9 mouse cellular contexts compared by ENCODE assay signal in the genomic region with DNA sequence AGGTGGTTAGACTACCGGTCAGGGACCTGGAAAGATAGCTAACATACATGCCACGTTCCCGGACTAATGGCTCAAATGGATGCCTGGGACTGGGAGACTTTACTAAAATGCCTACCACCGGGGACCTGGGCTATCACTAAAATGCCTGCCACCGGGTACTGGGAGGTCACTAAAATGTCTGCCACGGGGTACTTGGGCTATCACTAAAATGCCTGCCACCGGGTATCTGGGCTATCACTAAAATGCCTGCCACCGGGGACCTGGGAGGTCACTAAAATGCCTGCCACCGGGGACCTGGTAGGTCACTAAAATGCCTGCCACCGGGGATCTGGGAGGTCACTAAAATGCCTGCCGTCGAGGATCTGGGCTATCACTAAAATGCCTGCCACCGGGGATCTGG. TPM values are rescaled to one million over a fixed set of nuclear protein-coding genes. Genes with fewer than 3 reads are reported as not detected.
DNase-seq lines count a peak whose midpoint lies in the region; ATAC-seq and TF ChIP-seq lines count a peak whose summit lies in the region.
"Not testable (repeated sequence)": the region's sequence is repeated elsewhere in the genome, so short reads cannot be mapped to it uniquely, and the experiment has no call there.
"Had no signal": no experiment of that assay in that cellular context is flagged by ENCODE, and none has a peak within 500 bp of the region (broad histone marks: within the 10 kb centered on the region; RNA-seq: fewer than 3 reads in every experiment).

No protein-coding gene starts in this region.

- not testable (repeated sequence) for H3K9ac ChIP-seq in forebrain, embryonic 15.5 days (replicated peaks); heart, embryonic 16.5 days (ENCODE audit: low read length); intestine, postnatal 0 days (ENCODE audit: low read depth, low read length); limb, embryonic 14.5 days (ENCODE audit: low read depth, low read length, severe bottlenecking); lung, embryonic 15.5 days; neural tube, embryonic 12.5 days

- peak overlapping the region; percentile 69; the same call in 1 of the 2 replicates for H3K4me2 ChIP-seq in forebrain, embryonic 15.5 days (replicated peaks)
- peak overlapping the region; percentile 59 for H3K4me2 ChIP-seq in heart, embryonic 16.5 days (ENCODE audit: low read depth, low read length)
- H3K4me2 ChIP-seq in intestine, postnatal 0 days (replicated peaks; ENCODE audit: low read depth) = peak overlapping the region; percentile 63
- peak overlapping the region; percentile 65 for H3K4me2 ChIP-seq in limb, embryonic 14.5 days (replicated peaks; ENCODE audit: low read depth, low read length, severe bottlenecking)
- H3K4me2 ChIP-seq in lung, embryonic 15.5 days = peak overlapping the region; percentile 55
- H3K4me2 ChIP-seq in neural tube, embryonic 12.5 days (replicated peaks) = peak overlapping the region; percentile 62; the same call in 1 of the 2 replicates

- not testable (repeated sequence) for ATAC-seq in forebrain, embryonic 15.5 days (replicated peaks); heart, embryonic 16.5 days (replicated peaks; ENCODE audit: extremely low read depth, insufficient read depth, low FRiP score); intestine, postnatal 0 days; limb, embryonic 14.5 days (ENCODE audit: low FRiP score, low read depth); lung, embryonic 15.5 days (ENCODE audit: borderline replicate concordance, extremely low read depth, low FRiP score, low TSS enrichment); neural tube, embryonic 12.5 days (ENCODE audit: low FRiP score, low read depth)

- peak overlapping the region; percentile 56 for H3K4me3 ChIP-seq in embryonic facial prominence, embryonic 10.5 days
- H3K4me3 ChIP-seq in forebrain, embryonic 15.5 days = 0 out of 2 replicates have a peak overlapping the region, but pooled peaks have one; percentile 38
- peak overlapping the region; percentile 47 for H3K4me3 ChIP-seq in heart, embryonic 16.5 days (ENCODE audit: low read length)
- H3K4me3 ChIP-seq in intestine, postnatal 0 days (ENCODE audit: low read depth, low read length); neural tube, embryonic 12.5 days: not testable (repeated sequence)
- peak overlapping the region; percentile 37 for H3K4me3 ChIP-seq in limb, embryonic 14.5 days (replicated peaks; ENCODE audit: low read length)
- peak overlapping the region; percentile 38 for H3K4me3 ChIP-seq in lung, embryonic 15.5 days

- DNase-seq in embryonic facial prominence, embryonic 10.5 days (ENCODE audit: low spot score); limb, embryonic 14.5 days (ENCODE audit: low spot score): not testable (repeated sequence)

- not testable (repeated sequence) for H3K9me3 ChIP-seq in embryonic facial prominence, embryonic 10.5 days; forebrain, embryonic 15.5 days; heart, embryonic 16.5 days (replicated peaks; ENCODE audit: control insufficient read depth, low read length); intestine, postnatal 0 days (ENCODE audit: control insufficient read depth); limb, embryonic 14.5 days (ENCODE audit: control insufficient read depth, low read length); lung, embryonic 15.5 days; neural tube, embryonic 12.5 days

- H3K27me3 ChIP-seq in embryonic facial prominence, embryonic 10.5 days (replicated peaks; ENCODE audit: low read depth, poor library complexity, severe bottlenecking) = peaks cover 82% of the 10 kb centered on the region
- H3K27me3 ChIP-seq in forebrain, embryonic 15.5 days = peaks cover 20% of the 10 kb centered on the region; the same call in 1 of the 2 replicates
- H3K27me3 ChIP-seq in heart, embryonic 16.5 days (ENCODE audit: control insufficient read depth, insufficient read depth, low read length) = peaks cover 33% of the 10 kb centered on the region
- peaks cover 14% of the 10 kb centered on the region for H3K27me3 ChIP-seq in intestine, postnatal 0 days (replicated peaks; ENCODE audit: control insufficient read depth, insufficient read depth, low read length)
- peaks cover 12% of the 10 kb centered on the region for H3K27me3 ChIP-seq in limb, embryonic 14.5 days (ENCODE audit: control insufficient read depth, insufficient read depth, low read length)
- peaks cover 31% of the 10 kb centered on the region for H3K27me3 ChIP-seq in lung, embryonic 15.5 days
- H3K27me3 ChIP-seq in neural tube, embryonic 12.5 days (replicated peaks) = peaks cover 23% of the 10 kb centered on the region

- 51% methylated on average over 12 of the region's 13 CpGs for WGBS in embryonic facial prominence, embryonic 10.5 days
- 58% methylated on average over 12 of the region's 13 CpGs for WGBS in forebrain, embryonic 15.5 days
- 46% methylated on average over 10 of the region's 13 CpGs for WGBS in heart, embryonic 16.5 days
- WGBS in intestine, postnatal 0 days = 50% methylated on average over 10 of the region's 13 CpGs
- WGBS in limb, embryonic 14.5 days = 61% methylated on average over 10 of the region's 13 CpGs
- WGBS in lung, embryonic 15.5 days = 38% methylated on average over 11 of the region's 13 CpGs
- 64% methylated on average over 12 of the region's 13 CpGs for WGBS in neural tube, embryonic 12.5 days

- not testable (repeated sequence) for H3K4me1 ChIP-seq in embryonic facial prominence, embryonic 10.5 days; forebrain, embryonic 15.5 days; heart, embryonic 16.5 days (ENCODE audit: control insufficient read depth, insufficient read depth, low read length); intestine, postnatal 0 days (replicated peaks; ENCODE audit: control insufficient read depth, insufficient read depth, low read length); limb, embryonic 14.5 days (ENCODE audit: control insufficient read depth, insufficient read depth, low read length); lung, embryonic 15.5 days; neural tube, embryonic 12.5 days

- not testable (repeated sequence) for TF ChIP-seq CTCF in intestine, postnatal 0 days (IDR thresholded peaks at IDR 0.05; ENCODE audit: low read depth)

- not testable (repeated sequence) for H3K36me3 ChIP-seq in embryonic facial prominence, embryonic 10.5 days (replicated peaks); forebrain, embryonic 15.5 days; heart, embryonic 16.5 days (ENCODE audit: control insufficient read depth, insufficient read depth); intestine, postnatal 0 days (ENCODE audit: control insufficient read depth, insufficient read depth); limb, embryonic 14.5 days (ENCODE audit: control insufficient read depth, insufficient read depth, low read length); lung, embryonic 15.5 days; neural tube, embryonic 12.5 days

- not testable (repeated sequence) for H3K27ac ChIP-seq in embryonic facial prominence, embryonic 10.5 days (replicated peaks); forebrain, embryonic 15.5 days (replicated peaks); heart, embryonic 16.5 days (ENCODE audit: low read length); intestine, postnatal 0 days (ENCODE audit: low read depth, low read length); limb, embryonic 14.5 days (replicated peaks; ENCODE audit: low read depth, low read length); lung, embryonic 15.5 days; neural tube, embryonic 12.5 days

- not testable (repeated sequence) for TF ChIP-seq POLR2A in limb, embryonic 14.5 days (IDR thresholded peaks at IDR 0.05; ENCODE audit: borderline replicate concordance, extremely low read depth, insufficient read depth, insufficient read length)

RNA-seq across cellular contexts. Expression of a gene that starts 26.6 kb away (rescaled TPM):
- not detected in 2 replicates for polyA plus RNA-seq in embryonic facial prominence, embryonic 10.5 days (2016; fragmentation: Nextera tagmentation; extraction: Ambion mirVana)
- not detected in 2 replicates for polyA plus RNA-seq in forebrain, embryonic 15.5 days (2015; fragmentation: Nextera tagmentation; extraction: Ambion mirVana)
- polyA plus RNA-seq in heart, embryonic 16.5 days (2015; fragmentation: Nextera tagmentation; extraction: Ambion mirVana) = not detected in 2 replicates
- polyA plus RNA-seq in intestine, postnatal 0 days (2015; fragmentation: Nextera tagmentation; extraction: Ambion mirVana) = not detected in 2 replicates
- polyA plus RNA-seq in limb, embryonic 14.5 days (2012; rRNA removed) = not detected in 2 replicates
- polyA plus RNA-seq in limb, embryonic 14.5 days (2014; fragmentation: Nextera tagmentation; extraction: Ambion mirVana) = not detected in 2 replicates
- not detected in 2 replicates for polyA plus RNA-seq in lung, embryonic 15.5 days (2015; fragmentation: Nextera tagmentation; extraction: Ambion mirVana)
- polyA plus RNA-seq in neural tube, embryonic 12.5 days (2016; fragmentation: Nextera tagmentation; extraction: Ambion mirVana) = not detected in 2 replicates
- polyA plus RNA-seq: adrenal gland, adult 2 months; Patski had no signal

RNA-seq across cellular contexts. Expression of a gene that starts 34.2 kb away (rescaled TPM):
- 0.44 TPM in 1 of 2 replicates, not detected in the other for polyA plus RNA-seq in embryonic facial prominence, embryonic 10.5 days (2016; fragmentation: Nextera tagmentation; extraction: Ambion mirVana)
- 0.47 and 0.73 TPM in 2 replicates for polyA plus RNA-seq in forebrain, embryonic 15.5 days (2015; fragmentation: Nextera tagmentation; extraction: Ambion mirVana)
- not detected in 2 replicates for polyA plus RNA-seq in heart, embryonic 16.5 days (2015; fragmentation: Nextera tagmentation; extraction: Ambion mirVana)
- polyA plus RNA-seq in intestine, postnatal 0 days (2015; fragmentation: Nextera tagmentation; extraction: Ambion mirVana) = 0.25 and 0.58 TPM in 2 replicates
- 1.2 and 1.7 TPM in 2 replicates for polyA plus RNA-seq in limb, embryonic 14.5 days (2012; rRNA removed)
- polyA plus RNA-seq in limb, embryonic 14.5 days (2014; fragmentation: Nextera tagmentation; extraction: Ambion mirVana) = 0.32 and 0.35 TPM in 2 replicates
- 0.31 TPM in 1 of 2 replicates, not detected in the other for polyA plus RNA-seq in lung, embryonic 15.5 days (2015; fragmentation: Nextera tagmentation; extraction: Ambion mirVana)
- 0.26 and 0.49 TPM in 2 replicates for polyA plus RNA-seq in neural tube, embryonic 12.5 days (2016; fragmentation: Nextera tagmentation; extraction: Ambion mirVana)
- polyA plus RNA-seq: adrenal gland, adult 2 months had no signal
